Mouse (Mus musculus) limb, embryonic 11.5 days (tissue): ENCODE measurements around the gene Mgea5. TPM values are rescaled to one million over a fixed set of nuclear protein-coding genes. Genes with fewer than 3 reads are reported as not detected.

Experiments
- ATAC-seq: fragments of 200-750 bp; cut with Nextera tagmentation; 2 replicates; pipeline ENCODE4 v1.8.0; 2017; ENCODE audit warnings: low read depth; ENCODE audit not compliant: insufficient number of reproducible peaks, low FRiP score, low TSS enrichment
- DNase-seq: peaks from one replicate; pipeline ENCODE4 v3.0.0-alpha.2; 2015; ENCODE audit warnings: low spot score
- H3K27ac ChIP-seq: fragments of 300-500 bp; sonication (generic); replicated peaks from 2 replicates; pipeline ENCODE4 v1.5.1; 2014; ENCODE audit warnings: low read depth, mild to moderate bottlenecking, low read length
- H3K27me3 ChIP-seq: fragments of 300-500 bp; sonication (generic); 2 replicates; pipeline ENCODE4 v1.6.1; 2014; ENCODE audit warnings: mild to moderate bottlenecking, low read length, mixed read lengths; ENCODE audit not compliant: control insufficient read depth, insufficient read depth
- H3K36me3 ChIP-seq: fragments of 300-500 bp; sonication (generic); 2 replicates; pipeline ENCODE4 v1.6.1; 2014; ENCODE audit warnings: mild to moderate bottlenecking, low read length, moderate library complexity, mixed read lengths; ENCODE audit not compliant: control insufficient read depth, insufficient read depth
- H3K4me1 ChIP-seq: fragments of 300-500 bp; sonication (generic); 2 replicates; pipeline ENCODE4 v1.6.1; 2014; ENCODE audit warnings: low read length, mixed read lengths; ENCODE audit not compliant: control insufficient read depth, insufficient read depth
- H3K4me2 ChIP-seq: fragments of 300-500 bp; sonication (generic); 2 replicates; pipeline ENCODE4 v1.6.1; 2014; ENCODE audit warnings: low read depth, mild to moderate bottlenecking, moderate library complexity; ENCODE audit not compliant: severe bottlenecking
- H3K4me3 ChIP-seq: fragments of 300-500 bp; sonication (generic); 2 replicates; pipeline ENCODE4 v1.5.1; 2014; ENCODE audit warnings: low read depth, low read length
- H3K9ac ChIP-seq: fragments of 300-500 bp; sonication (generic); 2 replicates; pipeline ENCODE4 v1.6.1; 2014; ENCODE audit warnings: mild to moderate bottlenecking, low read length
- H3K9me3 ChIP-seq: fragments of 300-500 bp; sonication (generic); 2 replicates; pipeline ENCODE4 v1.6.1; 2016; ENCODE audit warnings: low read length; ENCODE audit not compliant: control insufficient read depth
- WGBS: fragments of 180-500 bp; shearing (Covaris S2); extraction: QIAGEN DNeasy Blood & Tissue Kit; methylation state at CpG from one replicate; pipeline ENCODE4 v1.1.7; 2014; 5-methylcytosine and 5-hydroxymethylcytosine counted together
- polyA plus RNA-seq: library from polyadenylated mRNA; unstranded; fragments of >200 nt; fragmentation: Nextera tagmentation; extraction: Ambion mirVana; gene quantifications from 2 replicates; pipeline ENCODE4 v1.2.1, GENCODE M21; 2014

Mgea5 gene
- polyA plus RNA-seq, 1 experiment from 2014 or later = 65.5 TPM

- Histone ChIP-seq H3K4me2 (peak overlapping the region; percentile 88), H3K9ac (no peak overlapping the region; the same call in 1 of the 2 replicates), H3K27ac (no peak overlapping the region), H3K4me1 (peaks cover 19% of the 10 kb centered on the region), H3K9me3 (no peaks in the 10 kb centered on the region), H3K27me3 (peaks cover 75% of the 10 kb centered on the region), H3K4me3 (peak overlapping the region; percentile 42; the same call in 1 of the 2 replicates), H3K36me3 (no peaks in the 10 kb centered on the region)
- ATAC-seq (no peak), DNase-seq (peak; percentile 52)
- WGBS = under 1% methylated on average over 20 of the region's 44 CpGs
These were observed 40.6 kb downstream of the Mgea5 start for GRCm38 (mm10) chr19:45742984-45743575.

DNA sequence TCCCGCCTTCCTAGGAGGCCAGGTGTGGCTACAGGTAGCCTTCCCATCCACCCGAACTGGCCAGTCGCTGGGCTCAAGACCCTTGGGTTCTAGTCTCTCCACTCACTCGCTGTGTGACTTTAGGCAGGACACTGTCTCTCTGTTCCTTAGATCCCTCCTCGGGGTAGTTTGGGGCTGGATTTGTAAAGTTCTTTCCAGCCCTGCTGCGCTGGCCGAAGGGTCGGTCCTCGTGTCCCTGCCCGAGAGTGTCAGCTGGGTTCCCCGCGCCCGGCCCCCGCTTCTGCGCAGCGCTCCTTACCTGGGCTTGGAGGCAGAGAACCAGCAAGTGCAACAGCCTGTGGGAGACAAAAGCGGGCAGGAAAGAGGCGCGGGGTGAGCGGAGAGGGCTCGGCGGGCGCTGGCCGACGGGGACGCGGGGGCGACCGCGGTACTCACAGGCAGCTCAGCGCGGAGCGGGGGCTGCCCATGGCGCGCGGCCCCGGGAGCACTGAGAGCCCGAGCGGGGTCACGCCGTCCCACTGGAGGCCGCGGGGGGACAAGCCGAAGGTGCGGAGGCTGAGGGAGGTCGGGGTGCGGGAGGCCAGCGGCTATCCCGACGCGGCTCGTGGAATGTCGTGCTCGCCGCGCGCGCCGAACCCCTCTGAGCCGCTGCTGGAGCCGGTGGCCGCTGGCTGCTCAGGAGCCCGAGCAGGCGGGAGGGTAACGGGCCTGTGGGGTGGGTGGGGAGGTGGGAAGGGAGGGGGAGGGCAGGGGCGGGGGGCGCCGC lies 41.2 kb downstream of the Mgea5 start, which contains the start of gene Fgf8:
TSS of gene Fgf8 (minus strand) at position 698 of the 766 bp plus-strand sequence.
- Histone ChIP-seq H3K9ac (peak within 1 kb of the TSS; percentile 34), H3K27me3 (peaks cover 82% of the 10 kb centered on the region), H3K4me1 (peaks cover 20% of the 10 kb centered on the region), H3K4me3 (peak within 1 kb of the TSS; percentile 42), H3K36me3 (no peaks in the 10 kb centered on the region), H3K27ac (no peak within 1 kb of the TSS), H3K4me2 (peak within 1 kb of the TSS; percentile 88), H3K9me3 (no peaks in the 10 kb centered on the region)
- DNase-seq (peak; percentile 60), ATAC-seq (no peak)
- WGBS = under 1% methylated on average over 38 of the region's 68 CpGs

DNA sequence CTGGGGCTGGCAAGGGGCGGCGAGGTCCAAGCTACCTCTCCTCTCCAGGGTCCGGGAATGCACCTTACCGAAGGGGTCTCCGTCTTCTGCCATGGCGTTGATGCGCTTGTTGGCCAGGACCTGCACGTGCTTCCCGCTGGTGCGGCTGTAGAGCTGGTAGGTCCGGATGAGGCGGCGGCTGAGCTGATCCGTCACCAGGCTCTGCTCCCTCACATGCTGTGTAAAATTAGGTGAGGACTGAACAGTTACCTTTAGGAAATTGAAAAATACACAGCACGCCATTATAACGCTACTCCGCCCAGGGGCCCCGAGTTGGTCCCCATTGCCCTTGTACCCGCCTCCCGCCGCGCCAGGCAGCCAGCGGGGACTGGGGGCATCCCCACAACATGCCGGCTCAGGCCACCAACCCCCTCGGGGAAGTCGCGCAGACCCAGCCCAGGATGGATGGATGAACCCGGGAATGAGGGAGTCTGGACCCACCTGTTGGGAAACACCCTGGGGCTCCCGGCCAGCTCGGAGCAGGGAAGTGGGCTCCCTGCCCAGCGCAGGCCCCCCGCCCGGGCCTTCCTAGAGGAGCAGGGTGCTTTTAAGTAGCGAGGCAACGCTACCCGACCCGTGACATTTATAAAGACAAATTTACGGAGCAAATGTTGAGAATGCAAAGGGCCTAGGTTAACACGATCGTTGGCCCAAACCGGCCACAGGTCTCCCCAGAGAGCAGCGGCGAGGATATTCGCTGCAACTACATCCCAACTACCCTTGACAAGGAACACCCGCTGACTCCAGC lies 42.0 kb downstream of the Mgea5 start:
- Histone ChIP-seq H3K27ac (no peak overlapping the region), H3K9me3 (no peaks in the 10 kb centered on the region), H3K27me3 (peaks cover 89% of the 10 kb centered on the region), H3K9ac (no peak overlapping the region), H3K4me3 (peak overlapping the region; percentile 42), H3K4me1 (peaks cover 23% of the 10 kb centered on the region), H3K36me3 (no peaks in the 10 kb centered on the region), H3K4me2 (peak overlapping the region; percentile 88; the same call in 1 of the 2 replicates)
- no peak for ATAC-seq
- peak; percentile 62 for DNase-seq
- WGBS = under 1% methylated on average over 45 of the region's 45 CpGs

DNA sequence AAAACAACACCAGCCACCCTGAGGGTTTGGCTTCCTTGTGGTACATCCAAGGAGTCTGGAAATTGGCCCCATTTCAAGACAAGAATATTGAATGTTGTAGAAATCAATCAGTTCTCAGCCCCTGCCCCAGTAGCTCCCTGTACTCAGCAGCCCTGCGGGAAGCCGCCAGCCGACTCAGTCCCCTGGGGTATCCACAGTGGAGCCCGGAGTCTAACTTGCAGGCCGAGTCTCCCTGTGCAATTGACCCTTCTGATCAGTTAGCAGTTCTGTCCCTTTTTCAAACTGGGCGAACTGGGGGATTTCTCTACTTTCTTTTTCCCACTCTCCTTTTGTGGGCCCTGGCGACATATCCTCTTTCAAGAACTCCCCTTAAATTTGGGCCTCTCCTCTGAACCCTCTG lies 42.8 kb downstream of the Mgea5 start:
- ATAC-seq (no peak), DNase-seq (peak; percentile 54)
- peaks cover 92% of the 10 kb centered on the region for H3K27me3 ChIP-seq
- H3K9me3 ChIP-seq = no peaks in the 10 kb centered on the region
- peaks cover 19% of the 10 kb centered on the region for H3K4me1 ChIP-seq
- H3K27ac ChIP-seq = no peak overlapping the region
- H3K4me3 ChIP-seq = no peak overlapping the region
- no peaks in the 10 kb centered on the region for H3K36me3 ChIP-seq
- 8% methylated on average over 7 of the region's 7 CpGs for WGBS
- no peak overlapping the region for H3K9ac ChIP-seq
- no peak overlapping the region for H3K4me2 ChIP-seq

- H3K36me3 ChIP-seq = no peaks in the 10 kb centered on the region
- H3K4me1 ChIP-seq = peaks cover 20% of the 10 kb centered on the region
- no peaks in the 10 kb centered on the region for H3K9me3 ChIP-seq
- ATAC-seq = no peak
- DNase-seq = no peak
- H3K4me3 ChIP-seq = no peak overlapping the region
- peaks cover 92% of the 10 kb centered on the region for H3K27me3 ChIP-seq
- 6% methylated on average over 13 of the region's 13 CpGs for WGBS
- no peak overlapping the region for H3K9ac ChIP-seq
- no peak overlapping the region for H3K4me2 ChIP-seq
- no peak overlapping the region for H3K27ac ChIP-seq
These were observed 43.4 kb downstream of the Mgea5 start for GRCm38 (mm10) chr19:45740233-45740632.

GRCm38 (mm10) chr19:45738521-45738920 lies 45.1 kb downstream of the Mgea5 start:
- 47% methylated on average over 5 of the region's 5 CpGs for WGBS
- peaks cover 25% of the 10 kb centered on the region for H3K4me1 ChIP-seq
- no peak for ATAC-seq

DNA sequence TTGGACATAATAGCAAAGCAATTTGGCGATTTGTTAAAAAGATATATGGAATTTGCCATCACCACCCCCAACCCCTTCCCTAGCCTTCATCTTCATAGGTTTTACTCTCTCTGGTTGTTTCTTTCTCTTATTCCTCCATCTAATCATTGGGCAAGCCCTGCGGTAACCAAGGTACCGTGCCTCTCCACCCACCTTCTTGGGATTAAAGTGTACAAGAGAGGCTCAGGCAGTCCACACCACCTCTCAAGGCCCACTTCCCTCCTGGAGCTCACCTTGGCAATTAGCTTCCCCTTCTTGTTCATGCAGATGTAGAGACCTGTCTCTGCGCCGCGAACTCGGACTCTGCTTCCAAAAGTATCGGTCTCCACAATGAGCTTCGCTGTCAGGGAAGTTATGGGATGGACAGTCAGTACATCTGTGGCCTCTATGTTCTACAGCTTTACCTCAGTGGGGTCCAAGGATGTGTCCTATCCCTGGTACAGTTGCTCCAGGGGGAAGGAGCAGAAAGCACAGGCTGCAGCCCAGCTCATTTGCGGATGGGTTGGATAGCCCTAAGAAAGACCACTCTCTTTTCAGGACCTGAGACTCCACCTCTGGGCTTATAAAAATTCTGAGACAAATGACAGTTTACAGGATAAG lies 45.7 kb downstream of the Mgea5 start:
- Histone ChIP-seq H3K4me2 (no peak overlapping the region), H3K27me3 (peaks cover 87% of the 10 kb centered on the region), H3K36me3 (no peaks in the 10 kb centered on the region), H3K9ac (no peak overlapping the region), H3K9me3 (no peaks in the 10 kb centered on the region), H3K4me1 (peaks cover 27% of the 10 kb centered on the region), H3K27ac (no peak overlapping the region), H3K4me3 (no peak overlapping the region)
- no peak for ATAC-seq
- DNase-seq = no peak
- WGBS = 72% methylated on average over 10 of the region's 10 CpGs

More at GRCm38 (mm10) chr19:45738521-45738920, 45.1 kb downstream of the Mgea5 start:
- H3K4me2 ChIP-seq = no peak overlapping the region
- no peaks in the 10 kb centered on the region for H3K36me3 ChIP-seq
- DNase-seq = no peak
- no peak overlapping the region for H3K27ac ChIP-seq
- H3K9me3 ChIP-seq = no peaks in the 10 kb centered on the region
- H3K9ac ChIP-seq = no peak overlapping the region
- peaks cover 89% of the 10 kb centered on the region for H3K27me3 ChIP-seq
- H3K4me3 ChIP-seq = no peak overlapping the region
